Mouse (Mus musculus) thymus, postnatal 10 days (tissue): ENCODE measurements around the gene Map4k1.
A peak's percentile ranks its signal among the peaks of the same experiment; 100 is the strongest.

Experiments
- DNase-seq, 2 experiments: peaks; one replicate each; pipeline ENCODE4 v3.0.0; 2021; ENCODE audit warnings: low spot score in 2 of 2

Gene Map4k1

DNA sequence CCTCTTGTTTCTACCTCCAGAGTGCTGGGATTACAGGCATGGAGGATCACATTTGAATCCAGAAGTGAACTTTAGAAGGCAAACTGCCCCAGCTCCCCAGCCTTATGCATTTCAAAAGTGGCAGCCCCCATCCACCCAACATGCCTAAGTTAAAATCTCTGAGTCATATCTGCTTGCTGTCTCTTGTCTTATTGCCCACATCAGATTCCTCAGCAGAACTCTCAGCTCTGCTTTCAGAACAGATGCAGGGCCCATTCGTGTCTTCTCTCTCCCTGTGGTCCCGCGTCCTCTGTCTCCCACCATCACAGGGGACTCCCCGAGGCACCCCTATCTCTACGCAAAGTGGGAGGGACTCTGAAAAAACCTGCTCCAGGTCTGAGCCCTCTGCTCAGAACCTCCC lies 44.3 kb downstream of the Map4k1 start:
- no peak for DNase-seq

DNA sequence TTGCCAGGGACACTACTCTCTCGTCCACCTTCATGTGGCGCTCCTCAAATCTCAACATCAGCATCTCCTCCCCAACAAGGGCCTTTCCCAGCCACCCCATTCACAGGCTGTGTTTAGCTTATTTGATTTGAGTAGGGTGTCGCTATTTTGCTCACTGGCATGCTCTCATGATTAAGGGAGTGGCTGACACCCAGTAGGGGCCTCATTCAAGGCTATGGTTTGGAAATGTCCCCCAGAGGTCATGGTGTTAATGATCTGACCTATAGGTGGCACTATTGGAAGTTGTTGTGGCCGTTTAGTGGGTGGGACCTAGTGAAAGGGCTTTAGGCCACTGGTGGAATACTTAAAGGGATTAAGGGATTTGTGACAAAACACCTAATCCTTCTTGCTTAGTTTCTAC lies 45.0 kb downstream of the Map4k1 start:
- no peak for DNase-seq

DNA sequence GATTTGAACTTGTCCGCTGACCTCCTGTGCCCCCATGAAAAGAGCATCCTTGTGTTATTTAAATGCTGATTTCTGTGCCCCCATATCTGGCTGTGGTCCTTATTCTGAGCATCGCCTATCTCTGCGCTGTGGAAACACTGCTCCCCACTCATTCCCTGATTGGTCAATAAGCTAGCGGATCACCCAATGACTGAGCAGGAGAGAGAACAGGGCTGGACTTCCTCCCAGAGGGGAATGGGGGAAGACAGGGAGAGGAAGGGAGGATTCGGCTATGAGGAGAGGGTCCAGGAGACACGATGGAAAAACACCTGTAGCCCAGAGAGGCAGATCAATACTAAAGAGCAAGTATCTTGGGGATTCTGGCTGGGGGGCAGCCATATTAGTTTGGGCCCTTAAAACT lies 46.9 kb downstream of the Map4k1 start:
- DNase-seq: no peak

DNA sequence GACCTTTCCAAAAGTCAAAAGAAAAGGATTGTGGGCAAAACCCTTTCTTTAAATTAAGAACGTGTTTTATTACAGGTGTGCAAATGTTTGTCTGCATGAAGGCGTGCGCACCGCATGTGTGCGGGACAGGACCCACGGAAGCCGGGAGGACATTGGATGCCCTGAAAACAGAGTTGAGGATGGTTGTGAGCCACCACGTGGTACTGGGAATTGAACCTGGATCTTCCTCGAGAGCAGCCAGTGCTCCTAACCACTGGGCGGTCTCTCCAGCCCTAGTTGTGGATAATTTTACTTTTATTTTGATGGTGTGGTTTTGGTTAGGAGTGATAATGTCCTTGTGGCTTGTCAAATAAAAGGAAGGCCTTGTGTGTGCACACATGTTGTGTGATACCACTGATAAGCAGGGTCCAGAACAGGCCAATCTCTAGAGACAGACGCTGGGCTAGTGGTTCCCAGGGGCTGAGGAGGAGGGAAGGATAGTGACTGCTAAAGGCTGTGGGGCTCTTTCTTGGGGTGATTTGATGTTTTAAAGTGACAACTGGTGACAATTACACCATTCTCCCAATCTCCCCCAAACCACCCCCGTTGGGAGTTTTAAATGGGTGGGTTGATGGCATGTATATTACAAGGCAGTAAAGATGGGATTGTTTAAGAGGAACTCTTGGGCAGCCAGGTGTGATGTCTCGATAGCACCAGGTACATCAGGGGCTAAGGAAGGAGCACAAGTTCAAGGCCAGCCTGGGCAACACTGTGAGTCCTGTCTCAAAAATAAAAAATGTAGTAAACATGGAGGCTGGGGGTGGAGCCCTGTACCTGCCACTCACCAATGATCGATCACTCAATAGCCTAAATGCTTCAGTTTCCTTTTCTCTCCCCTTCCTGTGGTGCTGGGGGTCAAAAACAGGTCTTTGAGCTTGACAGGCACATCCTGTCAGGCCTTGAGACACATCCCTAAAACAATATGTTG lies 48.1 kb downstream of the Map4k1 start:
- DNase-seq: no peak

DNA sequence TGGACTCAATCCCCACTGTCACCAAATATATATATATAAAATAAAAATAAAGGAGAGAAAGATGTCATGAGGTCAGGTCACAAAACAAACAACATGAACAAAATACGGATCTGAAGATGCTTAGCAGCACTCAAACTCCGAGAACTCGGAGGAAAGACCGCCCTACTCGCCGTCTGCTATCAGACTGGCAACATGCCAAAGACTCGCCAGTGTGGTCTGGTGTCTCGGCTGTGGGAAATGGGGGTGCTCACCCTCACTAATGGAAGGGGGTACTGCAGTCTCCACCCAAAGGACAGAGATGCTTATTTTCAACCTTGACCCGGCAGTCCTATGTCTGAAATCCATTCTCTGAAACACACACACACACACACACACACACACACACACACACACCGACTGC lies 49.8 kb downstream of the Map4k1 start:
- no peak for DNase-seq

DNA sequence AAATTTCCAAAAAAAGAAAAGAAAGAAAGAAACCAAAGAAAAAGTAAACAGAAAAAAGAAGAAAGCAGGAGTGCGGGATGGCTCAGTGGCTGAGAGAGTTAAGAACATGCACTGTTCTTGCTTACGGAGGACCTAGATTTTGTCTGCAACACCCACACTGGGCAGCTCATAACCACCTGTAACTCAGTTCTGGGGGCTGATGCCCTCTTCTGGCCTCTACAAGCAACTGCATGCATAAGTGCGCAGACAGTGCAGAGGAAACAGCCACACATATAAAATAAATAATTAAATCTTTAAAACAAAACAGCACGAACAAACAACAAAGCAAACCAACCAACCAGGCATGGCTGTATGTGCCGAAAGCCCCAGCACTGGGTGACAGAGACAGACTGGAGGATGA lies 50.8 kb downstream of the Map4k1 start:
- DNase-seq: no peak

DNA sequence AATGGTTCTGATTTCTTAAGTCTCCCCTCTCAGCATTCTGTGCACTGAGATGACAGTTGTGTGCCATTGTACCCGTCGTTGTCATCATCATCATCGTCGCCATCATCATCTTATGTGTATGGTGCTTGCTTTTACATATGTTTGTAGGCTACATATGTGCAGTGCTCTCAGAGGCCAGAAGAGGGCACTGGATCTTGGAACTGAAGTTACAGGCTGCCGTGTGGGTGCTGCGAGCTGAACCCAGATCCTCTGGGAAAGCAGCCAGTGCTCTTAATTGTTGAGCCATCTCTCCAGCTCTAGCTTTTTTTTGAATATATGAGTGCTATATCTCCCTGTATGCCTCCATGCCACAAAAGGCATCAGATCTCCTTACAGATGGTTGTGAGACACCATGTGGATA lies 55.4 kb downstream of the Map4k1 start:
- DNase-seq: no peak

DNA sequence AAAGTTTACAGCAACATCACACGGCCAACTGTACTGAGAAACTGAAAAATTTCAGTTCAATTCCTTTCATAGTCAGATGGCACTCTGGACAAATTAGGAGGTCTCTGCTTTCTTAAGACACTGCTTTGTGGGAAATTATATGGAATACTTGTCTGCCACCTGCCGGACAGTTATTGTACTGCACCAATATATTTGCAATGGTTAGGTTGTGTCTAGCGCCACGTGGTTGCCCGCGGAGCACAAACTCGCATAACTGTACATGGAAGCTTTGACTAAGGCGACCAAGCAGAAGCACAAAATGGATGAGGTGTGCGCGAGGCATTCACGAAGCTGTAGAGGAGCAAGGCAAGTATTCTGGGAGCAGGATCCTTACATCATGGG lies 57.7 kb downstream of the Map4k1 start:
- DNase-seq: peak; percentile 77 to 89

DNA sequence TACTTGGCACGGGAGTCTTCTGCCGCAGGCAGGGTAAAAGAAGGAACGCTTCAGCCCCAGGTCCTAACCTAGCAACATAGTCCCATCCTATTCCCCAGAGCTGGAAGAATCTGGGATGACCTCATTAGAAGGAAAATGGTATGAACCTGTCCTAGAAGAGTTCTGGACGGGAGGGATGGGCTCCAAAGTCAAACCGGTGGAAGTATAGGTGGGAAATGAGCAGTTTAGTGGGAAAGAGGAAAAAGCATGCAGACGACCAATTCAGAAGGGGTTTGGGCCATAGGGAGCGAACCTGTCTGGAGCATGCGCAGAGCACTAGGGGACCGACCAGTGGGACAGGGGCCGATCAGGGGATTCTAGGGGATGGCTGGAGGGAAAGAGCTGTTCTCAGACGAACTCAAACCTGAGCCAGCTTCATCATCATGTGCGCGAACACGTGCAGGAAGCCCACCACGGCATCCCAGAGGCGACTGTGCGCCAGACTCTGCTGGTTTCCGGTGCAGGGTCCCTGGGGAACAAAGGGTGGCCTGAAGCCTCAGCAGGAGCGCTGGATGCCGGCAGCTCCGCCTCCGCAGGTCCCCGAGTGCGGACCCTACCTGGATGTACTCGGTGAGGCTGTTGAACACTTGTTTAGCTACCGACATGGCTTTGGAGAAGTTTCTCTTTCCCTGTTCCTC lies 58.3 kb downstream of the Map4k1 start:
- DNase-seq: peak; percentile 34 to 38

DNA sequence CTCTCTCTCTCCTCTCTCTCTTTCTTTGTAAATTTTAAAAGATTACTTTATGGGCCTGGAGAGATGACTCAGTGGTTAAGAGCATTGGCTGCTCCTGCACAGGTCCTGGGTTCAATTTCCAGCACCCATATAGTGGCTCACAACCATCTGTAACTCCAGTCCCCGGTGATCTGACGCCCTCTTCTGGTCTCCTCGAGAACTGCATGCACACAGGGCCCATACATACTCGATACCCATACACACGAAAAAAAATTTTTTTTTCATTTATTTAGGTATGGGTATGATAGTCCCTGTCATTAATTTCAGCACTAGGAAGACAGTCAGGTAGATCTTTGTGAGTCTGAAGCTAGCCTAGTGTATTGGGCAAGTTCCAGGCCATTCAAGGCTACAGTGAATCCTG lies 59.3 kb downstream of the Map4k1 start:
- no peak for DNase-seq

DNA sequence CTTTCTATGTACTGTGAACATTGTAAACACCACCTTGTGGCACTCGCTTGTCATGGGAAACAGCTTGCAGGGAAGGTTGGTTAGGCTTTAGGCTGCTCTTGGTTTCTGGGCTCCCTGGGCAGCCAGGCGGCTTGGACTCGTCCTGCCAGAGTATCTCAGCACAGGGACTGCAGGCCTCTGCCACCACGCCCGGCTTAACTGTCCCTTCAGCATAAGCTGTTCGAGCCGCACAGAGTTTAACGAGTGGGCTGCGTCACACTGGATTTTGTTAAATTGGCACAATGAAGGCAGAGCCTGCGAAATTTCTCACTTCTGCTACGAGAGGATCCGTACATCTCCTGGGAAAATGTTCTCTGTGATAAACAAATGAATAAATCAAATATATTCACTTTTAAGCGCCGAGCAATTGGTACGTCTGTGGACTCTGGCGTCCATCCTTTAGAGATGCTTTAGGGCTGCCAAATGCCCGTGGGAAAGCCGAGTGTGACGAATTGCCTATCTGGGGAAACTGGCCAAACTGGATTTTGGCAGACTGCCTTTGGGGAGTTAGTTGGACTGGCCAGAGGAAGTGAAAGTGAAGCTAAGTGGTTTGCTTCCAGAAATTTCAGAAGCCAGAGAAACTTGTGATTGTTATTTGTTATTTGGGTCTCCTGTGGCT lies 61.3 kb downstream of the Map4k1 start:
- DNase-seq: no peak

DNA sequence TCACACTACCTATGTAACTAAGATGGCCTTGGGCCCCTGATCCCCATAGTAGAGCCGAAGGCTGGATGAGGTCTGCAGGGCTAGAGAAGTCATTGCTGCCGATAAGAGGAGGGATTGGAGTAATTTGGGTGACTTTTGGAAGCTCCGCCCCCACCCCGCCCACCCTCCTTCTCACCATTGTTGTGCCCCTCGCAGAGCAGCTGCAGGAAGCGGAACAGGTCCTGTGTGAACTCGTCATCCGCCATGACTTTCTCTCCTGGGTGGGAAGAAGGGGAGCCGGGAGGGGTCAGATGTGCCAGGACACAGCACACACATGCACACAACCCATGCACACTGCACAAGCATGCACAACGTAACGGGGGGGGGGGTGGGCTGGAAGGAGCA lies 61.8 kb downstream of the Map4k1 start:
- no peak for DNase-seq

DNA sequence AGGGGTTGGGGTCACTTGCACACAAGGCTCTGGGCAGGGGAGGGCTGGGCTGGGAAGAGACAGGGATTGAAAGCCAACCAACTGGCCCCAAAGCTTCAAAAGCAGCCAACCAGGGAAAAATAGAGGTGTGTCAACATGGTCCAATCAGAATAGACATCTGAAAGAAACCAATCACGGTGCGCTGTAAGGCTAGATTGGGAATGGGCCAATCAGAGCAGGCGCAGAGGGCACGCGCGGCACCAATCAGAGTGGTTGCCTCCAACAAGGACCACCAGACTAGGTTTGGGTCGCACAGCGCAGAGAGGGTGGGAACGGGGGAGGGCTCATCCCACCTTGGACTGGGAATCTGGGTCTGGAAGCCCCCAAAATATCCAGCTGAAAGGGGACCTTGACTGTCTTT lies 62.5 kb downstream of the Map4k1 start:
- no peak for DNase-seq

DNA sequence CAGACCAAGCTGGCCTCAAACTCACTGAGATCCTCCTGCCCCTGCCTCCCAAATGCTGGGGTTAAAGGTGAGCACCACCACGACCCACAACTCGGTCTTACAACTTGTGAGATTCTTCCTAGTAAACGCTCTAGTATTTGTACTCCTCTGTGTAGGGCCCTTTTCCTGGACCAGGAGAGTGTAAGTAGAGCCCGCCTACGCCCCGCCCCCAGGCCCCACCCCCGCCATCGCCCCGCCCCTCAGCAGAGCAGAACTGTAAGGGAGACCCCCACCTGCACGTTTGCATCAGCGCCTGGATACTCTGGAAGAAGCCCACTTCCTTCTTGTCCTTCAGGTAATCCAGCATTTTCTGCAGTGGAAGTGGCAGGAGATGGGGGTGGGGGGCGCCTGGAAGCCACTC lies 64.7 kb downstream of the Map4k1 start:
- no peak for DNase-seq

DNA sequence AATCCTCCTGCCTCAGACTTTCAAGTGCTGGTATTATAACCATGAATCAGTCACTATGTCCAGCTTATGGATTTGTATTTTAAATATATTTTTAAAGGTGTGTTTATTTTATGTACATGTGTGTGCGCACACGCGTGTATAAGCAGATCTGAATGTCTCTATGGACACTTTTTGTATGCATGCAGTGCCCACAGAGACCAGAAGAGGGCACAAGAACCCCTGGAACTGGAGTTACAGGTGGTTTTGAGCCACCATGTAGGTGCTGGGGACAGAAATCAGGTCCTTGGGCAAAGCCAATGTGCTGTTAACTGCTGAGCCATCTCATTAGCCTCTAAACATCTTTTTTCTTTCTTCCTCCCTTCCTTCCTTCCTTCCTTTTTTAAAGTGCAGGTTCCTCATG lies 66.2 kb downstream of the Map4k1 start:
- no peak for DNase-seq

DNA sequence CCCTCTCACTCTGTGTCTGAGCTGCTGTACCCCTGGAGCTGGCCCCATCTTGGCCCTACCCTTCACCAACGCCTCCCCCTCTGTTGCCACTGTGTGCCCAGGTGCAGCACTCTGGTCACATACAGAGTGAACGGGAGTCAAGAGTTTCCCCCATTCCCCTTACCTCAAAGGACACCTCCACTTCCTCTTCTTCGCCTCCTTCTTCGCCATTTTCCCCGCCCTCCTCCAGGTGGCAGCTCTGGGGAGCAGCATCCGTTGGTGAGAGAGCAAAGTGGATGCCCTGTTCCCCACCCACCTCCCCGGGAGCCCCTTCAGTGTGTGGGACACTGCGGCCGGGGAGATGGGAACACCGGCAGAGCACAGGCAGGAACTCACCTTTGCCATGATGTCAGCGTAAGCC lies 66.8 kb downstream of the Map4k1 start:
- peak; percentile 27 to 37 for DNase-seq

DNA sequence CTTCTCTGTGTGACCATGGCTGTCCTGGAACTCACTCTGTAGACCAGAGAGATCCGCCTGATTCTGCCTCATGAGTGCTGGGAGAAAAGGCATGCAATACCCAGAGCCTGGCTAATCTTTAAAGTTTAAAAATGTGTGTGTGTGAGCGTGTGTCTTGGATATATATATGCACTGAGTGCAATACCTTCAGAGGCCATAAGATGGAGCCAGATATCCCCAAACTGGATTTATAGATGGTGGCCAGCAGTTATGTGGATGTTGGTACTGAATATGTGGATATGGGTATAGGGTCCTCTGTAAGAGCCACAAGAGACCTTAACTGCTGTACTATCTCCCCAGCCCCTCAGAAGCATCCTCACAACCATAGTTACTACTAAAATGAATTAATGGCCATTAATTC lies 68.9 kb downstream of the Map4k1 start:
- peak in 1 of 2 experiments; percentile 40 for DNase-seq

DNA sequence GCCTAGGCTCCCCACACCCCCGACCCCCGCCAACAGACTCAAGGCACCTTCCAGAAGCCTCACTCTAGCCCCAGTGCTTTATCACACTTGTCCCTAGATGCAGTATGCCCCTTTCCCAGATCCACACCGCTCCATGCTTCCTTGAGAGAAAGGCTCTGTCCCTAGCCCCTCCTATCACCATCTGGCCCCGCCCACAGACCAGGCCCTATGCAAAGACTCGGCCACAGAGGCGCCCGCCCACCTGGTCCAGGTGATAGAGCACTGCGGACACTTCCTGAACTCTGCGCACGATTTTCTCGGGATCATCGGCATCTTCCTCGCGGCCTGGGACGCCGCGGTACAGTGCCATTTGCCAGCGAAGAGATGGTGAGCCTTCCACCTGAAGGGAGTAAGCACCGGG lies 71.0 kb downstream of the Map4k1 start:
- no peak for DNase-seq
